Mouse (Mus musculus) forebrain, postnatal 0 days (tissue): ENCODE results near the gene Il2rg. TPM values are rescaled to one million over a fixed set of nuclear protein-coding genes. Genes with fewer than 3 reads are reported as not detected.

ENCODE experiments used
- ATAC-seq: fragments of 200-750 bp; cut with Nextera tagmentation; 2 replicates; pipeline ENCODE4 v1.8.0; 2017; ENCODE audit warnings: mild to moderate bottlenecking, moderate library complexity
- DNase-seq: peaks from one replicate; pipeline ENCODE4 v3.0.0-alpha.2; 2015
- H3K27ac ChIP-seq: fragments of 300-500 bp; sonication (generic); 2 replicates; pipeline ENCODE4 v1.5.1; 2014; ENCODE audit warnings: low read depth, mild to moderate bottlenecking, antibody characterized with exemption, low read length, moderate library complexity, mixed read lengths
- H3K27me3 ChIP-seq: fragments of 300-500 bp; sonication (generic); 2 replicates; pipeline ENCODE4 v1.6.1; 2014; ENCODE audit warnings: mild to moderate bottlenecking, low read length, mixed read lengths; ENCODE audit not compliant: insufficient read depth
- H3K36me3 ChIP-seq: fragments of 300-500 bp; sonication (generic); 2 replicates; pipeline ENCODE4 v1.6.1; 2014; ENCODE audit warnings: mild to moderate bottlenecking, moderate library complexity; ENCODE audit not compliant: insufficient read depth
- H3K4me1 ChIP-seq: fragments of 300-500 bp; sonication (generic); 2 replicates; pipeline ENCODE4 v1.6.1; 2014; ENCODE audit warnings: antibody characterized with exemption; ENCODE audit not compliant: insufficient read depth
- H3K4me2 ChIP-seq: fragments of 300-500 bp; sonication (generic); 2 replicates; pipeline ENCODE4 v1.6.1; 2014; ENCODE audit warnings: low read depth, mild to moderate bottlenecking, moderate library complexity
- H3K4me3 ChIP-seq: fragments of 300-500 bp; sonication (generic); 2 replicates; pipeline ENCODE4 v1.5.1; 2014; ENCODE audit warnings: low read depth, low read length, mixed read lengths
- H3K9ac ChIP-seq: fragments of 300-500 bp; sonication (generic); 2 replicates; pipeline ENCODE4 v1.6.1; 2014; ENCODE audit warnings: mild to moderate bottlenecking
- H3K9me3 ChIP-seq: fragments of 300-500 bp; sonication (generic); 2 replicates; pipeline ENCODE4 v1.6.1; 2016; ENCODE audit warnings: low read length
- CTCF ChIP-seq: sonication (generic); IDR thresholded peaks from 2 replicates; pipeline ENCODE4 v1.5.1; 2016; ENCODE audit warnings: antibody characterized with exemption, control low read depth, low read depth
- WGBS: fragments of 180-500 bp; shearing (Covaris S2); extraction: QIAGEN DNeasy Blood & Tissue Kit; methylation state at CpG from one replicate; pipeline ENCODE4 v1.1.7; 2014; 5-methylcytosine and 5-hydroxymethylcytosine counted together
- polyA plus RNA-seq: library from polyadenylated mRNA; unstranded; fragments of >200 nt; fragmentation: Nextera tagmentation; extraction: Ambion mirVana; gene quantifications from 2 replicates; pipeline ENCODE4 v1.2.1, GENCODE M21; 2015
- total RNA-seq: library from RNA; depleted of rRNA; stranded (reverse); fragments of >200 nt; gene quantifications from 2 replicates; pipeline ENCODE4 v1.2.3, GENCODE M21; 2014; rRNA removed

The Il2rg gene
- total and polyA plus RNA-seq, 2 experiments from 2014 or later: 1.2 to 4.2 TPM

DNA sequence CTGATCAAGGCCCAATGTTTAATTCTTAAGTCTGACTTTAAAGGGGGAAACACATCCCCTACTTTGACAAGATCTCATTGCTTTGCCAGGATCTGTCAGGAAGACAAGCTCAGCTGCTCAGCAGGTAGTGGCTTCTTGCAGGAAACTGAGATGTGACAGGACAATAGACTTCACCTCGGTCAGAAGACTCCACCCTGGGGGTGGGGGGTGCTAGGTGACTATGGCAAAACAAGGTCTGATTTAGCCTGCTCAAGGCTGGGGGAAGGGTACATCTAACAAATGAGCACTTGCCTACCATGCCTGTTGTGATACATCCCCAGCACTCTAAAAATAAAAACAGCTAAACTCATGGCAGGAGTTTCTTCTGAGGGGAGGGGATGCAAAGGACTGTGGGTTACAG is 23.0 kb downstream of the Il2rg start:
- no peaks in the 10 kb centered on the region for H3K36me3 ChIP-seq
- no peaks in the 10 kb centered on the region for H3K27me3 ChIP-seq
- H3K4me3 ChIP-seq: no peak overlapping the region
- H3K9me3 ChIP-seq: no peaks in the 10 kb centered on the region
- H3K4me1 ChIP-seq: no peaks in the 10 kb centered on the region
- H3K4me2 ChIP-seq: no peak overlapping the region
- H3K27ac ChIP-seq: no peak overlapping the region
- 28% methylated on average over 1 of the region's 1 CpGs for WGBS
- H3K9ac ChIP-seq: no peak overlapping the region
- no peak for TF ChIP-seq CTCF
- DNase-seq (no peak), ATAC-seq (no peak)

DNA sequence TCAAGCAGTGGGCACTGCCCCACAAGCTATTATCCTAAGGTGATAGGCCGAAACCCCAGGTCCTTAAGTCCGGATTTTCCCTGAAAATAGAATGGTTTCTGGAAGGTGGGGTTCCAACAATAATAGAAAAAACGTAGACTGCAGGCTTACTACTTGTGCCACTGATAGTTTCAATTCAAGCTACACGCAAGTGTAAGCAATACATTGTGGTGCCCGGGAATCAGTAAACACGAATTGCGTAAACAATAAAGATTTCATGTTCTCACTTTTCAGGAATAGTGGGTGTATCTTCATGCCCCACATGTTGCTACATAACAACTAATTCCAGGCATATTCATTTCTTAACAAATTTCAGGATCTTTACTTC is 45.3 kb downstream of the Il2rg start:
- ATAC-seq (no peak), DNase-seq (no peak)
- H3K9me3 ChIP-seq: no peaks in the 10 kb centered on the region
- H3K4me2 ChIP-seq: peak overlapping the region; percentile 42
- peak overlapping the region; percentile 50 for H3K4me3 ChIP-seq
- 37% methylated on average over 7 of the region's 7 CpGs for WGBS
- H3K27me3 ChIP-seq: no peaks in the 10 kb centered on the region
- peak overlapping the region; percentile 46 for H3K27ac ChIP-seq
- no peaks in the 10 kb centered on the region for H3K36me3 ChIP-seq
- 0 out of 2 replicates have a peak overlapping the region, but pooled peaks have one; percentile 2 for H3K9ac ChIP-seq
- H3K4me1 ChIP-seq: no peaks in the 10 kb centered on the region
- no peak for TF ChIP-seq CTCF

- H3K4me2 ChIP-seq: peak within 1 kb of the TSS; percentile 53
- ATAC-seq (peak; percentile 96), DNase-seq (peak; percentile 94)
- H3K27ac ChIP-seq: peak within 1 kb of the TSS; percentile 46
- peak within 1 kb of the TSS; percentile 56 for H3K9ac ChIP-seq
- H3K4me1 ChIP-seq: no peaks in the 10 kb centered on the region
- 31% methylated on average over 55 of the region's 55 CpGs for WGBS
- TF ChIP-seq CTCF: no peak
- no peaks in the 10 kb centered on the region for H3K9me3 ChIP-seq
- peak within 1 kb of the TSS; percentile 50 for H3K4me3 ChIP-seq
- H3K27me3 ChIP-seq: no peaks in the 10 kb centered on the region
- no peaks in the 10 kb centered on the region for H3K36me3 ChIP-seq
These were observed 45.9 kb downstream of the Il2rg start, which contains the start of gene Snx12 for GRCm38 (mm10) chrX:101221834-101222795. Snx12 (minus strand) TSS chrX:101222563.

Other genes with a start within 250 kb of the Il2rg start
- 0.15 and 0.24 TPM in 2 replicates for gene Tex11, start 208.6 kb downstream of the Il2rg start, total RNA-seq
- gene Tex11, start 208.6 kb downstream of the Il2rg start, polyA plus RNA-seq: 0.05 and 0.11 TPM in 2 replicates
- 14.8 and 22.7 TPM in 2 replicates for gene Slc7a3, start 182.2 kb downstream of the Il2rg start, total RNA-seq
- 10.9 and 18.3 TPM in 2 replicates for gene Slc7a3, start 182.2 kb downstream of the Il2rg start, polyA plus RNA-seq
- 52.4 and 52.7 TPM in 2 replicates for gene Snx12, start 45.7 kb downstream of the Il2rg start, total RNA-seq
- 41.4 and 42.8 TPM in 2 replicates for gene Snx12, start 45.7 kb downstream of the Il2rg start, polyA plus RNA-seq
- 6.8 and 8.7 TPM in 2 replicates for gene Foxo4, start 13.7 kb downstream of the Il2rg start, total RNA-seq
- gene Foxo4, start 13.7 kb downstream of the Il2rg start, polyA plus RNA-seq: 0.65 and 0.75 TPM in 2 replicates
- gene Gm614, start 4.3 kb downstream of the Il2rg start, total RNA-seq: 0.52 TPM in 1 of 2 replicates, not detected in the other
- not detected in 2 replicates for gene Gm614, start 4.3 kb downstream of the Il2rg start, polyA plus RNA-seq
- not detected in 2 replicates for gene Gm20489, start 768 bp upstream of the Il2rg start, total RNA-seq
- gene Gm20489, start 768 bp upstream of the Il2rg start, polyA plus RNA-seq: not detected in 2 replicates
- gene Med12, start 5.8 kb upstream of the Il2rg start, total RNA-seq: 22.0 and 35.7 TPM in 2 replicates
- gene Med12, start 5.8 kb upstream of the Il2rg start, polyA plus RNA-seq: 7.3 and 14.4 TPM in 2 replicates
- gene Nlgn3, start 30.9 kb upstream of the Il2rg start, total RNA-seq: 114 and 158 TPM in 2 replicates
- 65.5 and 81.1 TPM in 2 replicates for gene Nlgn3, start 30.9 kb upstream of the Il2rg start, polyA plus RNA-seq
- gene Gjb1, start 108.1 kb upstream of the Il2rg start, total RNA-seq: 2.4 and 2.5 TPM in 2 replicates
- gene Gjb1, start 108.1 kb upstream of the Il2rg start, polyA plus RNA-seq: 2.1 and 2.2 TPM in 2 replicates
- gene Zmym3, start 152.6 kb upstream of the Il2rg start, total RNA-seq: 197 and 199 TPM in 2 replicates
- gene Zmym3, start 152.6 kb upstream of the Il2rg start, polyA plus RNA-seq: 94.7 and 102 TPM in 2 replicates
- gene Nono, start 161.1 kb upstream of the Il2rg start, total RNA-seq: 379 and 402 TPM in 2 replicates
- 246 and 266 TPM in 2 replicates for gene Nono, start 161.1 kb upstream of the Il2rg start, polyA plus RNA-seq
- 0.86 and 4.2 TPM in 2 replicates for gene Itgb1bp2, start 180.8 kb upstream of the Il2rg start, total RNA-seq
- 0.61 and 0.75 TPM in 2 replicates for gene Itgb1bp2, start 180.8 kb upstream of the Il2rg start, polyA plus RNA-seq